ENCODE assay signal across 8 mouse cellular contexts in genomic region chr8:120177318-120178123, GRCm38 (mm10). TPM values are rescaled to one million over a fixed set of nuclear protein-coding genes. Genes with fewer than 3 reads are reported as not detected.
DNase-seq lines count a peak whose midpoint lies in the region; ATAC-seq and TF ChIP-seq lines count a peak whose summit lies in the region.

Fam92b (minus strand) TSS chr8:120177466.

- TF ChIP-seq EP300 in lung, postnatal 0 days (IDR thresholded peaks at IDR 0.05), result no peak

- no peak for TF ChIP-seq CTCF in lung, postnatal 0 days (IDR thresholded peaks at IDR 0.05)

- peak; percentile 94 for DNase-seq in heart, embryonic 10.5 days (ENCODE audit: low spot score)
- no peak for DNase-seq in heart, adult 8-10 months (ENCODE audit: low spot score)
- peak; percentile 83 for DNase-seq in brain, adult 2 months (ENCODE audit: low read depth, low spot score)
- peak; percentile 72 for DNase-seq in layer of hippocampus, adult 9-11 months
- DNase-seq in lung, postnatal 0 days (ENCODE audit: low spot score), result peak; percentile 75
- DNase-seq in retina, postnatal 1 day, result peak; percentile 98

- peak; percentile 40 for ATAC-seq in granulocyte monocyte progenitor cell, adult 5-6 weeks (replicated peaks; ENCODE audit: poor library complexity, severe bottlenecking)
- peak; percentile 54 for ATAC-seq in lung, postnatal 0 days
- no peak for ATAC-seq in inflammation-experienced regulatory T-cells, adult 6 months

- H3K9me3 ChIP-seq in heart, embryonic 10.5 days, result no peaks in the 10 kb centered on the region
- H3K9me3 ChIP-seq in lung, postnatal 0 days (ENCODE audit: low read length), result no peaks in the 10 kb centered on the region

- peak within 1 kb of the TSS; percentile 60 for H3K27ac ChIP-seq in heart, embryonic 10.5 days
- H3K27ac ChIP-seq in lung, postnatal 0 days (ENCODE audit: low read length), result no peak within 1 kb of the TSS

- H3K4me2 ChIP-seq in lung, postnatal 0 days (replicated peaks; ENCODE audit: low read depth, low read length), result no peak within 1 kb of the TSS

- H3K36me3 ChIP-seq in heart, embryonic 10.5 days, result no peaks in the 10 kb centered on the region
- no peaks in the 10 kb centered on the region for H3K36me3 ChIP-seq in lung, postnatal 0 days (ENCODE audit: insufficient read depth, low read length)

- H3K4me1 ChIP-seq in heart, embryonic 10.5 days, result peaks cover 42% of the 10 kb centered on the region
- 0 out of 2 replicates have a peak, but pooled peaks cover 2% of the 10 kb centered on the region for H3K4me1 ChIP-seq in lung, postnatal 0 days (ENCODE audit: insufficient read depth, low read depth, low read length)

- H3K4me3 ChIP-seq in heart, embryonic 10.5 days, result peak within 1 kb of the TSS; percentile 45
- H3K4me3 ChIP-seq in lung, postnatal 0 days (ENCODE audit: low read depth, low read length), result no peak within 1 kb of the TSS

- peaks cover 50% of the 10 kb centered on the region for H3K27me3 ChIP-seq in heart, embryonic 10.5 days (ENCODE audit: insufficient read depth, poor library complexity, severe bottlenecking)
- H3K27me3 ChIP-seq in lung, postnatal 0 days (replicated peaks; ENCODE audit: insufficient read depth, low read length), result peaks cover 4% of the 10 kb centered on the region; the same call in 1 of the 2 replicates

- WGBS in heart, embryonic 10.5 days, result under 1% methylated on average over 17 of the region's 26 CpGs
- WGBS in lung, postnatal 0 days, result 2% methylated on average over 25 of the region's 26 CpGs

- no peak within 1 kb of the TSS for H3K9ac ChIP-seq in lung, postnatal 0 days (replicated peaks; ENCODE audit: low read depth)

RNA-seq across cellular contexts. Expression of gene Fam92b, which starts in this region (rescaled TPM):
- 0.16 and 0.31 TPM in 2 replicates for polyA plus RNA-seq in heart, embryonic 10.5 days (2016; fragmentation: Nextera tagmentation; extraction: Ambion mirVana)
- not detected for total RNA-seq in heart, adult 8-10 months (2022)
- total RNA-seq in granulocyte monocyte progenitor cell, adult 5-6 weeks (2014; fragmentation: Nextera tagmentation), result not detected in 2 replicates
- total RNA-seq in granulocyte monocyte progenitor cell, adult 5-6 weeks (2017), result not detected in 2 replicates
- polyA plus RNA-seq in lung, postnatal 0 days (2015; fragmentation: Nextera tagmentation; extraction: Ambion mirVana), result 3.9 and 6.5 TPM in 2 replicates
- polyA plus RNA-seq in inflammation-experienced regulatory T-cells, adult 6 months (2017; shearing (Covaris generic)), result not detected

Comparison
In these comparisons a context has a peak if more than half of its experiments do, and no peak if none do; other contexts are left out.
1. Peak in DNase-seq, H3K4me3 ChIP-seq and H3K27ac ChIP-seq in heart, embryonic 10.5 days; RNA of the gene not detected or under 1 TPM.
2. Peak in ATAC-seq in granulocyte monocyte progenitor cell, adult 5-6 weeks; RNA of the gene not detected or under 1 TPM.